Mouse (Mus musculus) kidney, embryonic 15.5 days (tissue): Measurements from ENCODE around the gene Utp4. TPM values are rescaled to one million over a fixed set of nuclear protein-coding genes. Genes with fewer than 3 reads are reported as not detected.
"Not testable (repeated sequence)": the region's sequence is repeated elsewhere in the genome, so short reads cannot be mapped to it uniquely, and the experiment has no call there.

ENCODE experiments used
- ATAC-seq: fragments of 200-750 bp; cut with Nextera tagmentation; replicated peaks from 2 replicates; pipeline ENCODE4 v1.8.0; 2017; ENCODE audit warnings: moderate TSS enrichment; ENCODE audit not compliant: low FRiP score
- H3K27ac ChIP-seq: fragments of 300-500 bp; sonication (generic); 2 replicates; pipeline ENCODE4 v1.5.1; 2015; ENCODE audit warnings: mild to moderate bottlenecking, inconsistent platforms
- H3K27me3 ChIP-seq: fragments of 300-500 bp; sonication (generic); 2 replicates; pipeline ENCODE4 v1.6.1; 2015; ENCODE audit warnings: inconsistent platforms
- H3K36me3 ChIP-seq: fragments of 300-500 bp; sonication (generic); 2 replicates; pipeline ENCODE4 v1.6.1; 2015; ENCODE audit warnings: inconsistent platforms
- H3K4me1 ChIP-seq: fragments of 300-500 bp; sonication (generic); 2 replicates; pipeline ENCODE4 v1.6.1; 2015; ENCODE audit warnings: inconsistent platforms
- H3K4me2 ChIP-seq: fragments of 300-500 bp; sonication (generic); 2 replicates; pipeline ENCODE4 v1.6.1; 2015; ENCODE audit warnings: moderate library complexity, mild to moderate bottlenecking, inconsistent platforms
- H3K4me3 ChIP-seq: fragments of 300-500 bp; sonication (generic); replicated peaks from 2 replicates; pipeline ENCODE4 v1.5.1; 2015; ENCODE audit warnings: mild to moderate bottlenecking, inconsistent platforms
- H3K9ac ChIP-seq: fragments of 300-500 bp; sonication (generic); 2 replicates; pipeline ENCODE4 v1.6.1; 2015; ENCODE audit warnings: mild to moderate bottlenecking, inconsistent platforms
- H3K9me3 ChIP-seq: fragments of 300-500 bp; sonication (generic); replicated peaks from 2 replicates; pipeline ENCODE4 v1.6.1; 2016; ENCODE audit warnings: inconsistent platforms
- WGBS: fragments of 180-500 bp; shearing (Covaris S2); methylation state at CpG from one replicate; pipeline ENCODE4 v1.1.7; 2015; ENCODE audit warnings: mixed read lengths; 5-methylcytosine and 5-hydroxymethylcytosine counted together
- polyA plus RNA-seq: library from polyadenylated mRNA; unstranded; fragments of >200 nt; fragmentation: Nextera tagmentation; extraction: Ambion mirVana; gene quantifications from 2 replicates; pipeline ENCODE4 v1.2.1, GENCODE M21; 2015

Utp4 gene
- polyA plus RNA-seq, 1 experiment from 2014 or later = 85.8 TPM

- no peak overlapping the region for H3K27ac ChIP-seq
- no peaks in the 10 kb centered on the region for H3K27me3 ChIP-seq
- H3K4me3 ChIP-seq = no peak overlapping the region
- H3K4me2 ChIP-seq = no peak overlapping the region
- no peak overlapping the region for H3K9ac ChIP-seq
- 87% methylated on average over 8 of the region's 8 CpGs for WGBS
- H3K36me3 ChIP-seq = peaks cover 95% of the 10 kb centered on the region
- H3K4me1 ChIP-seq = no peaks in the 10 kb centered on the region
- H3K9me3 ChIP-seq = no peaks in the 10 kb centered on the region
- ATAC-seq = no peak
Measured at GRCm38 (mm10) chr8:106880121-106880707, 13.2 kb upstream of the Utp4 start.

GRCm38 (mm10) chr8:106884094-106884493, 9.3 kb upstream of the Utp4 start:
- H3K27ac ChIP-seq, H3K4me2 ChIP-seq, H3K4me3 ChIP-seq, ATAC-seq, H3K9ac ChIP-seq, H3K9me3 ChIP-seq, H3K27me3 ChIP-seq, H3K4me1 ChIP-seq: not testable (repeated sequence)
- peaks cover 77% of the 10 kb centered on the region for H3K36me3 ChIP-seq
- WGBS = 80% methylated on average over 11 of the region's 11 CpGs

GRCm38 (mm10) chr8:106884826-106885400, 8.5 kb upstream of the Utp4 start:
- not testable (repeated sequence) for H3K9me3 ChIP-seq, ATAC-seq, H3K4me2 ChIP-seq, H3K4me1 ChIP-seq, H3K27me3 ChIP-seq, H3K4me3 ChIP-seq, H3K9ac ChIP-seq, H3K27ac ChIP-seq
- H3K36me3 ChIP-seq = peaks cover 69% of the 10 kb centered on the region
- WGBS = 91% methylated on average over 4 of the region's 4 CpGs

DNA sequence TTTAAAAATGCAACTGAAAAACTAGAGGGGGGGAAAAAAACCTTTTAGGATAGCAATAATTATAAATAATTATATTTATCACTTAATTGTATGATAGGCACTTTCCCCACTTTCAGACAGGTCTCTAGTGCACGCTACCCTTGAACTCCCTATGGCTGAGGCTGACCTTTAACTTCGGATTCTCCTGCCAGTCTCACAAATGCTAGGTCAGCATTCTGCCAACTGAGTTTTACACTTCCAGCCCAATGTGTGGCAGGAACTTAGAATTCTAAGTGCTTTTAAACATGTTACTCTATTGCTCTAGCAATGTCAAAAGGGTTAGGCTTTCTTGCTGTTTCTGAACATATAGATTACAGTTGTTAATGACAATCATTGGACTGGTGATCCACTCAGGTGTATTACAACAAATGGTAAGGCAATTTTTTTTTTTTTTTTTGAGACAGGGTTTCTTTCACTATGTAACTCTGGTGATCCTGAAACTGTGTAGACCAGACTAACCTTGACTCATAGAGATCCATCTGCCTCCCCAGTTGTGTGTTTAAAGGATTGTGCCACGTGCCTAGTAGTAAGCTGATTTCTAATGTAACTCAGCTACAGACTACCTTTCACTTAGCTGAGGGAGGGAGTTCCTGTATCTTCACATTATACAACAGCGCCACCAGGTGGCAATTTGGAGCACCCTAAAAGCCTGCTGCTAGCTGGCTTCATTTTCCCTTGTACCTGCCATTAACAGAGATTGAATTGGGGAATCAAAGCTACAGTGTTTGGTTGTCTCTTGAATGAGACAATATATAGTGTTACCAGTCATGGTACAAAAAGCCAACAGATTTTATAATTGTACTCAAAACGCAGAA, 5.9 kb upstream of the Utp4 start:
- no peak for ATAC-seq
- Histone ChIP-seq H3K36me3 (peaks cover 44% of the 10 kb centered on the region), H3K4me1 (peaks cover 28% of the 10 kb centered on the region), H3K9me3 (no peaks in the 10 kb centered on the region), H3K9ac (no peak overlapping the region), H3K4me2 (no peak overlapping the region), H3K27ac (no peak overlapping the region), H3K4me3 (no peak overlapping the region), H3K27me3 (no peaks in the 10 kb centered on the region)
- 39% methylated on average over 5 of the region's 5 CpGs for WGBS

- Histone ChIP-seq H3K27ac (no peak overlapping the region), H3K9ac (no peak overlapping the region), H3K27me3 (no peaks in the 10 kb centered on the region), H3K4me1 (peaks cover 28% of the 10 kb centered on the region), H3K4me2 (no peak overlapping the region), H3K9me3 (no peaks in the 10 kb centered on the region), H3K4me3 (no peak overlapping the region), H3K36me3 (peaks cover 32% of the 10 kb centered on the region)
- WGBS = 76% methylated on average over 3 of the region's 3 CpGs
- no peak for ATAC-seq
Measured at GRCm38 (mm10) chr8:106888803-106889202, 4.6 kb upstream of the Utp4 start.

DNA sequence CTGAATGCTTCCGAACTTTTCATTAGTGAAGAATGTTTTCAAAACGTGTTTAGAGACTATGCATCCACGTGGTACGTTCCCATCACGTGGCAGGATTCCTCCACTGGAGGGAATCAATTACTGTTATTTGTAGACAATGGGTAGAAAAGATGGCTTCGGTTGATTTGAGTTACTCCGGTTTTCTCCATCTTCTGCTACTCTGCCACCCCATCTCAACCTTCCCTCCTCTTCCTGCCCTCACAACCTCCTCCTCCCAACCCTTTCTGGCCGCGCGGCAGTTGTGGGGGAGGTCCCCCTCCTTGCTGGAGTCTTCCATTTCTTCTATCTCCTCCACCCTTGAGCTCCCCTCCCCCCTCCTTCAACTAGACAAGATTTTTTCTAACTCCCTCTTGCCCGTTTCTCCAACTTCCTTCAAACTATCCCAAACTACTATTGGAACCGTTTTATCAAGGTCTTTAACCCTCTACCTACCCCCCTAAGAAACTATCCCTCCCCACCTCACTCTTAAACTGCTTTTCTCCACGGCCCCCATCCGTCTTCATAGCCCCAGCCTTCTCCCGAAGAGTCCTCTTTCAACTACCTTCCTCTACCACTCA, 1.1 kb upstream of the Utp4 start:
- peak overlapping the region; percentile 97 for H3K27ac ChIP-seq
- peak overlapping the region; percentile 72 for H3K4me2 ChIP-seq
- peaks cover 27% of the 10 kb centered on the region for H3K36me3 ChIP-seq
- H3K9me3 ChIP-seq = no peaks in the 10 kb centered on the region
- no peaks in the 10 kb centered on the region for H3K27me3 ChIP-seq
- peak overlapping the region; percentile 99 for H3K4me3 ChIP-seq
- H3K9ac ChIP-seq = peak overlapping the region; percentile 96
- H3K4me1 ChIP-seq = peaks cover 47% of the 10 kb centered on the region
- peak; percentile 33; the same call in 1 of the 2 replicates for ATAC-seq
- under 1% methylated on average over 15 of the region's 15 CpGs for WGBS

- Histone ChIP-seq H3K4me3 (peak overlapping the region; percentile 99), H3K9ac (peak overlapping the region; percentile 96), H3K9me3 (no peaks in the 10 kb centered on the region), H3K4me1 (peaks cover 46% of the 10 kb centered on the region), H3K36me3 (peaks cover 33% of the 10 kb centered on the region), H3K27me3 (no peaks in the 10 kb centered on the region), H3K27ac (peak overlapping the region; percentile 97), H3K4me2 (peak overlapping the region; percentile 72)
- ATAC-seq = peak; percentile 80
- under 1% methylated on average over 57 of the region's 57 CpGs for WGBS
Measured at GRCm38 (mm10) chr8:106892806-106893451, 507 bp upstream of the Utp4 start.

GRCm38 (mm10) chr8:106899473-106899872, 6.0 kb downstream of the Utp4 start:
- Histone ChIP-seq H3K4me1 (peaks cover 18% of the 10 kb centered on the region), H3K27ac (no peak overlapping the region), H3K36me3 (peaks cover 98% of the 10 kb centered on the region), H3K9me3 (no peaks in the 10 kb centered on the region), H3K27me3 (no peaks in the 10 kb centered on the region), H3K4me2 (no peak overlapping the region), H3K4me3 (no peak overlapping the region), H3K9ac (no peak overlapping the region)
- no peak for ATAC-seq
- WGBS = 86% methylated on average over 5 of the region's 5 CpGs

DNA sequence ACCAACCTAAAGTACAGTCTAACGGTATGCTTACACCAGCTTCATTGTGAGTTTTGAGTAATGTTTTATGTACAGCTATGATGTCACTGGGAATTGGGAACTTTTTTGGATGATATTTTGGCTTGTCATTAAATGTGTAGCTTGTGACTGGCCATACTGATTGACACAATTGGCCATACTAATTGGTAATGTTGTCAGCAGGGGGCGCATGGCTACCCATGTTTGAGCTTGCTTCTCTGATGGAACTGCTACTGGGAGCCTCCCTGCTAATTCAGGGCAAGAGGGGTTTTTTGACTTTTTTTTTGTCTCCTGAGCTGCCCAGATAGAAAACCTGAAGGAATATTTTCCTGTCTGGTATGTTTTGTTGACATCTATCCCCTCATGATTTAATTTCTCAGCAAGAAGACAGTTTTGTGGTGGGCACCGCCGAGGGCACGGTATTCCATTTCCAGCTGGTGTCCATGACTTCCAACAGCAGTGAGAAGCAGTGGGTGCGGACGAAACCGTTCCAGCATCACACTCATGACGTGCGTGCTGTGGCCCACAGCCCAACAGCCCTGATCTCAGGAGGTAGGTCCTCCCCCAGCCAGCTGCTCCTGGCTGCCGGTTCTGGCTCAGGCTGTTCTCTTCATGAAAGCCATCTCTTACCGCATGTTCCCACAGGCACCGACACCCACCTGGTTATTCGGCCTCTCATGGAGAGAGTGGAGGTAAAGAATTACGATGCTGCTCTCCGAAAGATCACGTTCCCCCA, 12.5 kb downstream of the Utp4 start:
- Histone ChIP-seq H3K4me1 (peaks cover 4% of the 10 kb centered on the region; the same call in 1 of the 2 replicates), H3K4me3 (no peak overlapping the region), H3K9ac (no peak overlapping the region), H3K27me3 (no peaks in the 10 kb centered on the region), H3K36me3 (peaks cover 87% of the 10 kb centered on the region), H3K27ac (no peak overlapping the region), H3K9me3 (no peaks in the 10 kb centered on the region), H3K4me2 (no peak overlapping the region)
- WGBS = 90% methylated on average over 17 of the region's 17 CpGs
- ATAC-seq = no peak

GRCm38 (mm10) chr8:106906635-106907034, 13.2 kb downstream of the Utp4 start:
- peaks cover 4% of the 10 kb centered on the region; the same call in 1 of the 2 replicates for H3K4me1 ChIP-seq
- H3K4me2 ChIP-seq = no peak overlapping the region

DNA sequence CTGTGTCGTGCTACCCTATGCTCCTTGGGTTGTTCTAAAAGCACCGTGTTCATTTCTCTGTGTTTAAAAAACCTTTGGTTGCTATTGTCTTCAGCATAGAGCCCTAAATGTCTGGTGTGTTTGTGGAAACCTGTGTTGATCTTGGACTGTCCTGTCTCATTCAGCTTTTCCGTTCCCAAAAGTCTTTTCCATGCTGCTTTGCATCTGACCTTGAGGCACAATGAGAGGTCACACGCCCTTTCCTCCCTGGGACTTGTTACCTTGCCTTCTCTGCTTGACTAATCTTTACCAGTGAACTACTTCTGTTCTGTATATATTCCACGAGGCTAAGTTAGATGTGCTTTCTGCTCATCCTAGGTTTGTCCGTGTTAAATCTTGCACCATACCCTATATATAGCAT, 14.0 kb downstream of the Utp4 start:
- Histone ChIP-seq H3K27ac (no peak overlapping the region), H3K4me3 (no peak overlapping the region), H3K27me3 (no peaks in the 10 kb centered on the region), H3K36me3 (peaks cover 86% of the 10 kb centered on the region), H3K9me3 (no peaks in the 10 kb centered on the region), H3K4me2 (no peak overlapping the region), H3K9ac (no peak overlapping the region), H3K4me1 (peaks cover under 1% of the 10 kb centered on the region; the same call in 1 of the 2 replicates)
- no peak for ATAC-seq
- 89% methylated on average over 6 of the region's 6 CpGs for WGBS

More at GRCm38 (mm10) chr8:106906635-106907034, 13.2 kb downstream of the Utp4 start:
- H3K36me3 ChIP-seq = peaks cover 86% of the 10 kb centered on the region
- ATAC-seq = no peak
- H3K27me3 ChIP-seq = no peaks in the 10 kb centered on the region
- H3K27ac ChIP-seq = no peak overlapping the region
- 98% methylated on average over 6 of the region's 6 CpGs for WGBS
- no peak overlapping the region for H3K9ac ChIP-seq
- H3K9me3 ChIP-seq = no peaks in the 10 kb centered on the region
- no peak overlapping the region for H3K4me3 ChIP-seq
